Mouse (Mus musculus): Measurements from ENCODE around the gene Sec14l4.

DNA sequence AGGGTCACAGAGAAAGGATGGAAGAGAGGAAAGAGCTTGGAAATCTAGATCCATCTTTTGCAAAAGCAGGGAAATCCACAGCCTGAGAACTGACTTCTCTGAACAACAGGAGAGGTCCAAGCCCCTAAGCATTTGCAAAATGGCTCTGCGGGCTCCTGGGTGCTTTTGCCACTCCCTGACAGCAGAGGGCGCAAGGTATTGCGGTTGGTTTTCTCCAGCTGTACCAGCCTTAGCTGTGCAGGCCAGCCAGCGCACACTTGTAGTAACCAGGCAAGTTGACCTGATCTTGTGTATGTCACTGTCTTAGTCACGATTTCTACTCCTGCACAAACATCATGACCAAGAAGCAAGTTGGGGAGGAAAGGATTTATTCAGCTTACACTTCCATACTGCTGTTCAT, 29.7 kb upstream of the Sec14l4 start:
- TF ChIP-seq POLR2A (IDR thresholded peaks at IDR 0.05; ENCODE audit: insufficient read length, low read depth), result no peak
- TF ChIP-seq CEBPB (IDR thresholded peaks at IDR 0.05; ENCODE audit: insufficient read depth, poor library complexity, severe bottlenecking), result no peak
- no peak for TF ChIP-seq E2F4 (IDR thresholded peaks at IDR 0.05; ENCODE audit: insufficient read depth)
- TF ChIP-seq TCF12 (IDR thresholded peaks at IDR 0.05; ENCODE audit: insufficient read depth, poor library complexity, severe bottlenecking), result no peak
- TF ChIP-seq USF1 (IDR thresholded peaks at IDR 0.05; ENCODE audit: low read depth), result no peak
- no peak for TF ChIP-seq TCF3 (IDR thresholded peaks at IDR 0.05; ENCODE audit: insufficient read length, low read depth)
- TF ChIP-seq MYOG (IDR thresholded peaks at IDR 0.05; ENCODE audit: control insufficient read depth in 1 of 3, insufficient read depth in 1 of 3, insufficient read length in 2 of 3, low read depth in 2 of 3), result no peak
- TF ChIP-seq POLR2AphosphoS2 (IDR thresholded peaks at IDR 0.05; ENCODE audit: insufficient read length, low read depth), result no peak

All from myocyte (in vitro differentiated cells).